ENCODE assay signal across 21 mouse cellular contexts in the genomic region with DNA sequence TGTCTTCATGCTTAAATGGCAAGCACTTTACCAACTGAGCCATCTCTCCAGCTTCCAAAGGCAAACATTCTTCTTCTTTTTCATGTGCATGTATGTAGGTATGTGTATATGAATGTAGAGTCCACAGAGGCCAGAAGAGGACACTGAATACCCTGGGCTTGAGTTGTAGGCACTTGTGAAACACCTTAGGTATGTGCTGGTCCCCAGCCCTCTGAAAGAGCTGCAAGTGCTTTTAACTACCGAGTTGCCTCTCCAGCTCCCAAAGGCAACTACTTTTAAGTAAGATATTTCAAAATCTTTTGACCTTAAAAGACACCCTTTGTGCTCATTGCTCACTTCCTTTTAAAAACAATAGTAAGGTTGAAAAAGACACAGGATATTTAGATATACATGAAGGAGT. TPM values are rescaled to one million over a fixed set of nuclear protein-coding genes. Genes with fewer than 3 reads are reported as not detected.
DNase-seq lines count a peak whose midpoint lies in the region; ATAC-seq and TF ChIP-seq lines count a peak whose summit lies in the region.
"Had no signal": no experiment of that assay in that cellular context is flagged by ENCODE, and none has a peak within 500 bp of the region (broad histone marks: within the 10 kb centered on the region; RNA-seq: fewer than 3 reads in every experiment).

No protein-coding gene starts in this region.

- H3K27me3 ChIP-seq in lung, postnatal 0 days (replicated peaks; ENCODE audit: insufficient read depth, low read length) = no peaks in the 10 kb centered on the region
- H3K27me3 ChIP-seq: CH12.LX, Patski had no signal

- ATAC-seq in lung, postnatal 0 days = peak; percentile 73
- ATAC-seq in granulocyte monocyte progenitor cell, adult 5-6 weeks (replicated peaks; ENCODE audit: poor library complexity, severe bottlenecking) = peak; percentile 26; the same call in 1 of the 2 replicates
- ATAC-seq: activated CD4-positive, CD25-positive, alpha-beta regulatory T cell, adult 4 months; CD4-positive, CD25-positive, alpha-beta regulatory T cell, adult 4 months; Patski had no signal

- H3K9ac ChIP-seq in lung, postnatal 0 days (replicated peaks; ENCODE audit: low read depth) = no peak overlapping the region

- WGBS in lung, postnatal 0 days = 17% methylated on average over 1 of the region's 1 CpGs
- WGBS in lung, adult 2 months = 31% methylated on average over 1 of the region's 1 CpGs

- no peak for TF ChIP-seq POLR2A in lung, adult 2 months (IDR thresholded peaks at IDR 0.05; ENCODE audit: borderline replicate concordance, extremely low read depth, low read depth, low read length)

- peak; percentile 31 for DNase-seq in heart, adult 11 months
- no peak for DNase-seq in heart, postnatal 4 days
- DNase-seq in lung, postnatal 0 days (ENCODE audit: low spot score) = peak; percentile 70
- no peak for DNase-seq in lung, adult 2 months
- no peak for DNase-seq in left cerebral cortex, adult 18-20 months (ENCODE audit: low spot score in 2 of 2)
- DNase-seq: adrenal gland, adult 2 months; adrenal gland, adult 8-10 months; adrenal gland, postnatal 10 days; adrenal gland, postnatal 14 days; adrenal gland, postnatal 25 days; adrenal gland, postnatal 36 days; B cell, adult 2 months; cerebellum, adult 11 months; cerebellum, adult 11-12 months; cerebellum, adult 18-20 months had no signal

- H3K4me3 ChIP-seq in lung, postnatal 0 days (ENCODE audit: low read depth, low read length) = no peak overlapping the region
- H3K4me3 ChIP-seq in lung, adult 2 months (replicated peaks; ENCODE audit: extremely low read depth, low read depth, low read length) = no peak overlapping the region

- TF ChIP-seq EP300 in lung, postnatal 0 days (IDR thresholded peaks at IDR 0.05) = 0 out of 2 replicates have a peak, but pooled peaks have one; percentile 35

- no peaks in the 10 kb centered on the region for H3K36me3 ChIP-seq in lung, postnatal 0 days (ENCODE audit: insufficient read depth, low read length)
- H3K36me3 ChIP-seq: G1E had no signal

- no peaks in the 10 kb centered on the region for H3K4me1 ChIP-seq in lung, postnatal 0 days (ENCODE audit: insufficient read depth, low read depth, low read length)
- no peaks in the 10 kb centered on the region for H3K4me1 ChIP-seq in lung, adult 2 months (ENCODE audit: control insufficient read depth, insufficient read depth, low read length)

- H3K4me2 ChIP-seq in lung, postnatal 0 days (replicated peaks; ENCODE audit: low read depth, low read length) = no peak overlapping the region

- H3K9me3 ChIP-seq in lung, postnatal 0 days (ENCODE audit: low read length) = no peaks in the 10 kb centered on the region
- H3K9me3 ChIP-seq: G1E had no signal

- H3K27ac ChIP-seq in lung, postnatal 0 days (ENCODE audit: low read length) = no peak overlapping the region

- TF ChIP-seq CTCF in lung, postnatal 0 days (IDR thresholded peaks at IDR 0.05) = no peak
- no peak for TF ChIP-seq CTCF in lung, adult 2 months (IDR thresholded peaks at IDR 0.05; ENCODE audit: insufficient read depth, low read length)

RNA-seq across cellular contexts. Expression of a gene that starts 2.9 kb away (rescaled TPM):
- total RNA-seq in heart, postnatal 4 days (2021) = 100 to 1,000 TPM; 632 to 676 TPM
- 383 and 452 TPM in 2 replicates for polyA plus RNA-seq in lung, postnatal 0 days (2015; fragmentation: Nextera tagmentation; extraction: Ambion mirVana)
- 149 and 203 TPM in 2 replicates for polyA plus RNA-seq in lung, adult 2 months (2012; rRNA removed)
- total RNA-seq in granulocyte monocyte progenitor cell, adult 5-6 weeks (2014; fragmentation: Nextera tagmentation) = 263 and 299 TPM in 2 replicates
- 436 and 469 TPM in 2 replicates for total RNA-seq in granulocyte monocyte progenitor cell, adult 5-6 weeks (2017)
- 100 to 1,000 TPM; 475 to 494 TPM for total RNA-seq in left cerebral cortex, adult 18-20 months (2021)

Comparison
In these comparisons a context has a peak if more than half of its experiments do, and no peak if none do; other contexts are left out.
1. DNase-seq: peak in heart, adult 11 months (single experiment) and lung, postnatal 0 days (single experiment); none in heart, postnatal 4 days (single experiment), lung, adult 2 months (single experiment) and left cerebral cortex, adult 18-20 months (0 of 2).